Mouse (Mus musculus) lung, embryonic 14.5 days (tissue): Measurements from ENCODE around the gene Atp8b4. TPM values are rescaled to one million over a fixed set of nuclear protein-coding genes. Genes with fewer than 3 reads are reported as not detected.

ENCODE experiments used
- ATAC-seq: fragments of 200-750 bp; cut with Nextera tagmentation; 2 replicates; pipeline ENCODE4 v1.8.0; 2017; ENCODE audit warnings: mild to moderate bottlenecking, moderate TSS enrichment, moderate library complexity; ENCODE audit not compliant: insufficient read depth
- DNase-seq: peaks from one replicate; pipeline ENCODE4 v3.0.0-alpha.2; 2015
- H3K27ac ChIP-seq: fragments of 300-500 bp; sonication (generic); 2 replicates; pipeline ENCODE4 v1.5.1; 2014; ENCODE audit warnings: low read depth, mild to moderate bottlenecking, moderate library complexity
- H3K27me3 ChIP-seq: fragments of 300-500 bp; sonication (generic); 2 replicates; pipeline ENCODE4 v1.6.1; 2014; ENCODE audit warnings: low read length, control low read depth; ENCODE audit not compliant: insufficient read depth
- H3K36me3 ChIP-seq: fragments of 300-500 bp; sonication (generic); 2 replicates; pipeline ENCODE4 v1.6.1; 2014; ENCODE audit warnings: control low read depth; ENCODE audit not compliant: insufficient read depth
- H3K4me1 ChIP-seq: fragments of 300-500 bp; sonication (generic); 2 replicates; pipeline ENCODE4 v1.6.1; 2014; ENCODE audit warnings: antibody characterized with exemption, control low read depth; ENCODE audit not compliant: insufficient read depth
- H3K4me2 ChIP-seq: fragments of 300-500 bp; sonication (generic); 2 replicates; pipeline ENCODE4 v1.6.1; 2014; ENCODE audit warnings: mild to moderate bottlenecking
- H3K4me3 ChIP-seq: fragments of 300-500 bp; sonication (generic); 2 replicates; pipeline ENCODE4 v1.5.1; 2014; ENCODE audit warnings: low read depth, low read length
- H3K9ac ChIP-seq: fragments of 300-500 bp; sonication (generic); 2 replicates; pipeline ENCODE4 v1.6.1; 2014
- H3K9me3 ChIP-seq: fragments of 300-500 bp; sonication (generic); 2 replicates; pipeline ENCODE4 v1.6.1; 2016; ENCODE audit warnings: low read depth, low read length, control low read depth
- CTCF ChIP-seq: IDR thresholded peaks from 2 replicates; pipeline ENCODE4 v1.5.1; 2016; ENCODE audit warnings: antibody characterized with exemption, low read depth
- WGBS: fragments of 180-500 bp; shearing (Covaris S2); extraction: QIAGEN DNeasy Blood & Tissue Kit; methylation state at CpG from one replicate; pipeline ENCODE4 v1.1.7; 2014; 5-methylcytosine and 5-hydroxymethylcytosine counted together
- polyA plus RNA-seq: library from polyadenylated mRNA; unstranded; fragments of >200 nt; fragmentation: Nextera tagmentation; extraction: Ambion mirVana; gene quantifications from 2 replicates; pipeline ENCODE4 v1.2.1, GENCODE M21; 2014

Gene Atp8b4
- 0.39 and 0.50 TPM in 2 replicates for polyA plus RNA-seq

DNA sequence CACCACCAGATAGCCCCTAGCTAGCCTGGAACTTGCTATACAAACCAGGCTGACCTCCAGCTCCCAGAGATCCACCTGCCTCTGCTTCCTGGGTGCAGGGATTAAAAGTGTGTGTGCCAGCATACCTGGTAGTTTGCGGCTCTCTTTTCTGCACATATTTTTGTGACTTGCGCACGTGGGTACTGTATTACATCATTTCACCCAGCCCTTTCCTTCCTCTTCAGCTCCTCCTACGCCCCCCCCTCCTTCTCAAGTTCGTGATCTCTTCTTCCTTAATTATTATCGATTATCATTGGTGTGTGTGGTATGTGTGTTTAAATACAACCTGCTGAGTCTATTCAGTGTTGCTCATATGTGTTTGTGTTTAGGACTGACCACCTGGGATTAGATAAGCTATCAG, at the start of gene Atp8b4:
Gene Atp8b4 (minus strand): TSS at position 154 of the 400 bp plus-strand sequence.
- H3K4me1 ChIP-seq = no peaks in the 10 kb centered on the region
- DNase-seq = no peak
- ATAC-seq = no peak
- no peaks in the 10 kb centered on the region for H3K27me3 ChIP-seq
- 89% methylated on average over 6 of the region's 6 CpGs for WGBS
- no peaks in the 10 kb centered on the region for H3K36me3 ChIP-seq
- no peak within 1 kb of the TSS for H3K27ac ChIP-seq
- TF ChIP-seq CTCF = no peak
- no peaks in the 10 kb centered on the region for H3K9me3 ChIP-seq
- H3K9ac ChIP-seq = no peak within 1 kb of the TSS
- H3K4me3 ChIP-seq = no peak within 1 kb of the TSS
- H3K4me2 ChIP-seq = no peak within 1 kb of the TSS

DNA sequence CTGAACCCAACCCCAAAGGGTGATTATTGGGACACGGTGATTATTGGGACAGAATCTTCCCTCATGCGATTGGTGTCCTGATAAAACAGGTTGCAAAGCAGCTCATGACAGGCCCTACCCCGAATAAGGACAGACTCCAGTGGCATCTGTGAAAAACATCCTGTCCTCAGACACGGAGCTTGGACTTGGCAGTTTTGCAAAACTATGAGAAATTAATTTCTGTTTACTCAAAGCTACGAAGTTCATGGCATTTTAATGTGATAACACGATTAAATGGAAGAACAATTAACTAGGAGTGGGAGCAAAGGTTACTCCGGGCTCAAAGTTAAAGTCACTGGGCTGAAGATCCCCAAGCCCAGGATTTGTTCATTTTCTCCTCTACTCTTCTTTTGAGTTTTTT, 49.2 kb upstream of the Atp8b4 start:
- H3K27me3 ChIP-seq = peaks cover 39% of the 10 kb centered on the region
- DNase-seq (no peak), ATAC-seq (no peak)
- H3K9ac ChIP-seq = no peak overlapping the region
- no peaks in the 10 kb centered on the region for H3K4me1 ChIP-seq
- H3K4me3 ChIP-seq = no peak overlapping the region
- no peak overlapping the region for H3K4me2 ChIP-seq
- WGBS = 60% methylated on average over 7 of the region's 7 CpGs
- no peaks in the 10 kb centered on the region for H3K36me3 ChIP-seq
- TF ChIP-seq CTCF = no peak
- H3K27ac ChIP-seq = no peak overlapping the region
- H3K9me3 ChIP-seq = no peaks in the 10 kb centered on the region

DNA sequence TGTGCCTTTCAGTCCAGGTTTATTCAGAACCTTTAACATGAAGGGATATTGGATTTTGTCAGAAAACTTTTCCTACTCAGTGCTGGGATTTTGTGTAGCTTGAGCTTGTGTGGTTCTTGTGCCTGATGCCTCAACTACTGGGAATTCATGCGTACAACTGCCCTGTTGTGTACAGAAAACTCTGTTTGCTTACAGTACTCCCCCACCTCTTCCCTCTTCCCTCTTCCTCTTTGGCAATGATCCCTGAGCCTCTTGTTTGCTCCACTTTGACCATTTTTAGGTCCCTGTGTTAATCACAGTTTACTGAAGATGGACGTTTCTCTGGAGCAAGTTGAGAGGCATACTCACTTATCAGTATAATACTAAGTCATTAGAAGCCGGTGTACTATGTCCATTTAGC, 45.9 kb upstream of the Atp8b4 start:
- ATAC-seq = no peak

DNA sequence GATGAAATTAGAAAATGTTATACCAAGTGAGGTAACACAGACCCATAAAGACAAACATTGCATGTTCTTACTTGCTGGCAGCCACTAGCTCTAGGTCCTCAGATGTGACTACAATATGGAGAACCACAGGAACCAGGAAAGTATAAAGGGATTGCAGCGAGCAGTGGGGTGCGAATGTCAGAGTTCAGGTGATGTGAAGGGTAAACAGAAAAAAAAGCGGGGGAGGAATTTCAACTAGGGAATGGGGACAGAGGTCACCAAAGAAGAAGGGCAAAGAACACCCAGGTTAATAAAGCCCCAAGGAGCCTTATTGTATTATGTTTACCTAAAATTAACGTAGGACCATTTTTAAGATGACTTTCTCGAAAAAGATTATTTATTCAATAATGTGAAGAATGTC, 44.8 kb upstream of the Atp8b4 start:
- WGBS = 57% methylated on average over 5 of the region's 5 CpGs
- Histone ChIP-seq H3K9me3 (no peaks in the 10 kb centered on the region), H3K27me3 (no peaks in the 10 kb centered on the region), H3K36me3 (no peaks in the 10 kb centered on the region), H3K4me3 (no peak overlapping the region), H3K4me1 (no peaks in the 10 kb centered on the region), H3K4me2 (no peak overlapping the region), H3K27ac (no peak overlapping the region), H3K9ac (no peak overlapping the region)
- DNase-seq = no peak
- no peak for TF ChIP-seq CTCF
- ATAC-seq = no peak

More for the DNA sequence above, 45.9 kb upstream of the Atp8b4 start:
- Histone ChIP-seq H3K9me3 (no peaks in the 10 kb centered on the region), H3K27ac (no peak overlapping the region), H3K9ac (no peak overlapping the region), H3K4me3 (no peak overlapping the region), H3K4me1 (no peaks in the 10 kb centered on the region), H3K36me3 (no peaks in the 10 kb centered on the region), H3K27me3 (peaks cover 6% of the 10 kb centered on the region; the same call in 1 of the 2 replicates), H3K4me2 (no peak overlapping the region)
- WGBS = 66% methylated on average over 3 of the region's 3 CpGs
- TF ChIP-seq CTCF = no peak
- no peak for DNase-seq

DNA sequence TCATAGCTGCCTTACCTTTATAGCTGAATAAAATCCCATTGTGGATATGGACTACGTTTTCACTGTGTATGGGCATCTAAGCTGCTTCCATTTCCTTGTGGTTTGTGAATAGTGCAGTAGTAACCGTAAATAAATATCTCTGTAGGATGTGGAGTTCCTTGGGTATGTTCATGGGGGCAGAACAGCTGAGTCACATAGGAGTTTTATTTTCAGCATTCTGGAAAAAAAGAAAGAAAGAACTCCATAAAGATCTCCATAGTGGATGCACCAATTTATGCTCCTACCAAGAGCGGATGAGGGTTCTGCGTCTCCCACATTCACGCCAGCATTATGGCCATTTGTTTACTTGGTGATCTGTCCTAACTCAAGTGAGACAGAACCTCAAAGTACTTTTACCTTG, 41.7 kb upstream of the Atp8b4 start:
- H3K4me3 ChIP-seq = no peak overlapping the region
- H3K9ac ChIP-seq = no peak overlapping the region
- no peaks in the 10 kb centered on the region for H3K4me1 ChIP-seq
- TF ChIP-seq CTCF = no peak
- H3K4me2 ChIP-seq = no peak overlapping the region
- ATAC-seq (no peak), DNase-seq (no peak)
- no peak overlapping the region for H3K27ac ChIP-seq
- WGBS = 82% methylated on average over 5 of the region's 5 CpGs
- H3K36me3 ChIP-seq = no peaks in the 10 kb centered on the region
- H3K9me3 ChIP-seq = no peaks in the 10 kb centered on the region
- H3K27me3 ChIP-seq = no peaks in the 10 kb centered on the region

DNA sequence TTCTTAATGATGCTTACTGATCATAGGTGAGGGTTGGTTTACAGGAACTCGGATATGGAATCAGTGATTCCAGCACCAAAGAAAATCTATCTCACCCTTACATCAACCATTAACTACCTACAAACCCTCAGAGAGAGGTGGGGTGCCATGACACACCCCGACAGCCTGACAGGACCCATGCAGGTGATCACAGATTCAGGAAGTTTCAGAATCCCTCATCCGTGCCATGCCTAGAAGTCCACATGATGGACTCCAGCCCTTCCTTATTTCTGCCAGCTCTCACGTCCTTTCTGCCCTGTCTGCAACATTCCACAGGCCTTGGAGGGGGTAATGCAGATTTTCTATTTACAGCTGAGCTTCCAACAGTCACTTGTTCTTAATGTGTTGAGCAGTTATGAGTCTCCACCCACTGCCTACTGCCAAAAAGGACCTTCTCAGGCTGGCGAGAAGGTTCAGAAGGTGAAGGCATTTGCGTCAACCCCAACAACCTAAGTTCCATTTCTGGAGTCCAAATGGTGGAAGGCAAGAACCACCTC, 40.0 kb upstream of the Atp8b4 start:
- Histone ChIP-seq H3K4me3 (no peak overlapping the region), H3K27ac (no peak overlapping the region), H3K4me2 (no peak overlapping the region), H3K36me3 (no peaks in the 10 kb centered on the region), H3K27me3 (no peaks in the 10 kb centered on the region), H3K9me3 (no peaks in the 10 kb centered on the region), H3K9ac (no peak overlapping the region), H3K4me1 (no peaks in the 10 kb centered on the region)
- 73% methylated on average over 6 of the region's 6 CpGs for WGBS
- TF ChIP-seq CTCF = no peak
- DNase-seq (no peak), ATAC-seq (no peak)

DNA sequence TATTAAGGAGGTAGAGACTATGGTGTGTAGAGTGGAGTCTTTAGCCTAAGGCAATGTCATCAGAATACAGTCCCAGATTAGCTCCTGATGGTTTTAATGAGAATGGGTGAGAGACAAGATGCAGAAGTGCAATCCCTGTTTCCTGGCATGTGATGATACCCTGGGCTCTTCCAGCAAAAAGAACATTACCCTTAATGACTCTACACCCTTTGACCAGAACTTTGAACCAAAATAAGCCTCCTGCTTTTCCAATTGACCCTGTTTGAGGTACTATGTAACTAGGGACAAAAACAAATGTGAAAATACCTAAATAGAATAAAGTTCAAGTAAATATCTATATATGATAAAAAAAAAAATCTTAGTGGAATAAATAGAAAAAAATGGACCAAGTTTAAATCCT, 37.2 kb upstream of the Atp8b4 start:
- no peak overlapping the region for H3K9ac ChIP-seq
- no peaks in the 10 kb centered on the region for H3K4me1 ChIP-seq
- H3K27ac ChIP-seq = no peak overlapping the region
- H3K36me3 ChIP-seq = no peaks in the 10 kb centered on the region
- no peak for TF ChIP-seq CTCF
- H3K9me3 ChIP-seq = no peaks in the 10 kb centered on the region
- H3K4me3 ChIP-seq = no peak overlapping the region
- H3K27me3 ChIP-seq = no peaks in the 10 kb centered on the region
- ATAC-seq (no peak), DNase-seq (no peak)
- no peak overlapping the region for H3K4me2 ChIP-seq

DNA sequence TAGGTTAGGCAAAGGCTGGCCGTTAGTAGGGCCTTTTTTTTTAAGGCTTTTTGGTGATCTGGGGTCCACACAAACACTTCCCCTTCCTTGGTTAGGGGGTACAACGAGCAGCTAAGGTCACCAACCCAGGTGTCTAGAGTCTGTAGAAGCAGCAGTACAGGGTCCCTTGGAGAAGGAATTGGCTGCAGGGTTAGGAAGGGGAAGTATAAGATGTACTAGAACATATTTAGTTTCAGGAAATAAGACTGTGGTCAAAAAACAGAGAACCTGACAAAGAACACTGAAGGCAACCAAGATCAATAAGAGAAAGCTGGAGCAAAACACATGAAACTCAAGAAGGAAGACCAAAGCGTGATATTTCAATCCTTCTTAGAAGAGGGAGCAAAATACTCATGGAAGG, 30.1 kb upstream of the Atp8b4 start:
- no peaks in the 10 kb centered on the region for H3K9me3 ChIP-seq
- H3K4me1 ChIP-seq = no peaks in the 10 kb centered on the region
- no peak overlapping the region for H3K27ac ChIP-seq
- H3K4me2 ChIP-seq = no peak overlapping the region
- 65% methylated on average over 3 of the region's 3 CpGs for WGBS
- ATAC-seq (no peak), DNase-seq (no peak)
- TF ChIP-seq CTCF = no peak
- H3K9ac ChIP-seq = no peak overlapping the region
- no peak overlapping the region for H3K4me3 ChIP-seq
- no peaks in the 10 kb centered on the region for H3K27me3 ChIP-seq
- no peaks in the 10 kb centered on the region for H3K36me3 ChIP-seq
